Mouse (Mus musculus): ENCODE data around the gene Gabrg3. TPM values are rescaled to one million over a fixed set of nuclear protein-coding genes. Genes with fewer than 3 reads are reported as not detected.

Gabrg3 gene
- polyA plus RNA-seq, 1 experiment from 2014 or later = 0.12 TPM

Other genes with a start within 250 kb of the Gabrg3 start
- gene Gabrb3, start 32.5 kb upstream of the Gabrg3 start, polyA plus RNA-seq (2015; fragmentation: Nextera tagmentation; extraction: Ambion mirVana) = 0.05 TPM in 1 of 2 replicates, not detected in the other
- gene Gabra5, start 122.9 kb upstream of the Gabrg3 start, polyA plus RNA-seq (2015; fragmentation: Nextera tagmentation; extraction: Ambion mirVana) = not detected in 2 replicates